Mouse (Mus musculus): Measurements from ENCODE around the gene 4921517D22Rik.
"Not testable (repeated sequence)": the region's sequence is repeated elsewhere in the genome, so short reads cannot be mapped to it uniquely, and the experiment has no call there.

DNA sequence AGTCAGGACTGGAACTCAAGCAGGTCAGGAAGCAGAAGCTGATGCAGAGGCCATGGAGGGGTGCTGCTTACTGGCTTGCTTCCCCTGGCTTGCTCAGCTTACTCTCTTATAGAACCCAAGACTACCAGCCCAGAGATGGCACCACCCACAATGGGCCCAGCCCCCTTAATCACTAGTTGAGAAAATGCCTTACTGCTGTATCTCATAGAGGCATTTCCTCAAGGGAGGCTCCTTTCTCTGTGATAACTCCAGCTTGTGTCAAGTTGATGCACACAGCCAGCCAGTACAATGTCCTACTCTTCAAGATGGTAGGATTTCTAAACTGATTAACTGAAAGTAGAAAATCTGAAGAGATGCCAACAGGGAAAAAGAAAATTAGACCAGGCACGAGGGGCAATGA, 28.2 kb upstream of the 4921517D22Rik start:
- not testable (repeated sequence) for TF ChIP-seq CTCF (IDR thresholded peaks at IDR 0.05; ENCODE audit: extremely low read depth, insufficient read length, insufficient replicate concordance, low read depth, low read length); POLR2A (IDR thresholded peaks at IDR 0.05; ENCODE audit: low read depth, low read length)
